Mouse (Mus musculus) brain, embryonic 14.5 days (tissue): Measurements from ENCODE around the gene Cdhr3.

Experiments
- CTCF ChIP-seq: fragments of 200-500 bp; IDR thresholded peaks from 2 replicates; pipeline ENCODE4 v1.5.1; 2012; ENCODE audit warnings: inconsistent platforms, mild to moderate bottlenecking, moderate library complexity, borderline replicate concordance; ENCODE audit not compliant: insufficient read depth, insufficient read length; ENCODE audit errors: extremely low read depth
- POLR2A ChIP-seq: fragments of 200-500 bp; IDR thresholded peaks from 2 replicates; pipeline ENCODE4 v1.6.1; 2012; ENCODE audit warnings: mild to moderate bottlenecking, inconsistent platforms, borderline replicate concordance; ENCODE audit not compliant: poor library complexity, insufficient read depth, insufficient read length, severe bottlenecking; ENCODE audit errors: extremely low read depth

- TF ChIP-seq POLR2A (no peak), CTCF (no peak)
Observed at GRCm38 (mm10) chr12:33084683-33085082, 8.0 kb downstream of the Cdhr3 start.
